Mouse (Mus musculus) megakaryocyte, embryonic 14.5 days (primary cell): Measurements from ENCODE around the gene Tprgl.

Source experiments
- FLI1 ChIP-seq: IDR thresholded peaks from 2 replicates; pipeline ENCODE4 v1.6.1; 2012; ENCODE audit warnings: low read length, inconsistent platforms, mixed read lengths
- GATA1 ChIP-seq: IDR thresholded peaks from 3 replicates; pipeline ENCODE4 v1.6.1; 2012; ENCODE audit warnings: mixed read lengths, low read length, inconsistent platforms, borderline replicate concordance

DNA sequence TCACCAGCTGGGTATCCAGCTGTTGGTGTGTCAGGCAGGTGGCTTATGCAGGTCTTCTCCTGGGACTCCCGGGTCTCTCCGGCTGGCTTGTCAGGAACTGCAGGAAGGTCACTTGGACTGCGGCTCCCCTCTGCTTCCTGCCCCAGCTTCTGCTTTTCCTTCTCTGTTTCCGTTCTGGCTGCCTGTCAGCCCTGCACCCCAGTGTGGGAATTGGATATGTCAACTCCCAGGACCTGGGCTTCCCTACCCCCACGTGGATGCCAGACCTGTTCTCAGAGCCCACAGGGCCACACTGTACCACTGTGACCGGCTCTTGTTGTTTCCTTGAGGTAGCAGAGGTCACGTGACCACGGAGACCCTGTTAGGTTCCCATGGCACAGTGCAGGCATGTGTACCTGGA is 28.5 kb upstream of the Tprgl start:
- TF ChIP-seq GATA1, result no peak
- TF ChIP-seq FLI1, result no peak
